Mouse (Mus musculus): Measurements from ENCODE around the gene Fam81b. TPM values are rescaled to one million over a fixed set of nuclear protein-coding genes. Genes with fewer than 3 reads are reported as not detected.

Fam81b gene
- polyA plus RNA-seq, 1 experiment from 2014 or later: 1.6 TPM

DNA sequence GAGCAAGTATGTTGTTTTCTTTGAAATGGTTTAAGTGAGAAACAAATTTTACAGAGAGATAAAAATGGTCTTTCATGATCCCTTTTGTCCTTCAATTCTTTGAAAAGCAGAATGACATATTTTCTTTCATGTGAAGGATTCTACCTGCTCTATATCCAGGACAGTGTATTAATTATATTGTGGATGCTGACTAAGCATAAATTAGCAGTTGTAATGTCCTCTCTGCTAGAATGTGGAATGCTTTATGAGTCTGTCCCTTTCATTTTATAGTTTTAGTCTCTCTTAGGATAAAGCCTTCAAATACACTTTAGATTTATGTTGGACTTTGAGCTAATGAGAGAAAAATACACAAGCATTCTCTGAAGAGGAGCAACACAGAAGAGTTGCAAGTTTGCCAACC is 130.6 kb downstream of the Fam81b start:
- ATAC-seq (ENCODE audit: low read depth) (no peak), DNase-seq (ENCODE audit: low spot score) (no peak)
- Histone ChIP-seq H3K4me3 (ENCODE audit: low read depth, low read length) (no peak overlapping the region), H3K27me3 (replicated peaks; ENCODE audit: control insufficient read depth, insufficient read depth, low read length) (no peaks in the 10 kb centered on the region), H3K9me3 (ENCODE audit: control insufficient read depth, low read length) (peaks cover 14% of the 10 kb centered on the region), H3K9ac (ENCODE audit: low read depth, low read length) (no peak overlapping the region), H3K4me2 (ENCODE audit: low read depth, low read length) (no peak overlapping the region), H3K4me1 (ENCODE audit: control insufficient read depth, insufficient read depth, low read length) (no peaks in the 10 kb centered on the region), H3K36me3 (ENCODE audit: control insufficient read depth, insufficient read depth, low read length) (peaks cover 45% of the 10 kb centered on the region), H3K27ac (replicated peaks; ENCODE audit: low read depth, low read length) (no peak overlapping the region)

DNA sequence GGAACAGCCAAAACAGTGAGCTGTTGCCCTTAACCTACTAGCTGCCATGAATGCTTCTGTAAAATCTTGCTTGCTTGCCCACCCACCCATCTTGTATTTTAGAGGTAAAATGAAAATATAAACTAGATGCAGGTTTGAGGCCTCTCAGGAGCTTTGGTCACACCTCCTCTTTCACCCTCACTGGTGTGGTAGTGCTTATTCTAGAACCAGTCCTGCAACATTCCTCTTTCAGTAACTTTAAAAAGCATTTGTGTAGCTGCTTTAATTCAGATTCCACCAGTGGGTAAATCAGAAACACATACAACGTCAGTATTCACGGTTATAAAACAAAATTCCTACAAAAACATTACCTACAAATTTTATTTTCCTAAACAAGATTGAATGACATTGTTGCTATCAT is 144.3 kb downstream of the Fam81b start:
- H3K4me2 ChIP-seq (ENCODE audit: low read depth, low read length): no peak overlapping the region
- no peak overlapping the region for H3K9ac ChIP-seq (ENCODE audit: low read depth, low read length)
- H3K27ac ChIP-seq (replicated peaks; ENCODE audit: low read depth, low read length): no peak overlapping the region
- no peaks in the 10 kb centered on the region for H3K27me3 ChIP-seq (replicated peaks; ENCODE audit: control insufficient read depth, insufficient read depth, low read length)
- 80% methylated on average over 2 of the region's 2 CpGs for WGBS
- H3K9me3 ChIP-seq (ENCODE audit: control insufficient read depth, low read length): no peaks in the 10 kb centered on the region
- peaks cover 71% of the 10 kb centered on the region for H3K36me3 ChIP-seq (ENCODE audit: control insufficient read depth, insufficient read depth, low read length)
- peak; percentile 30 for DNase-seq (ENCODE audit: low spot score)
- no peaks in the 10 kb centered on the region for H3K4me1 ChIP-seq (ENCODE audit: control insufficient read depth, insufficient read depth, low read length)
- H3K4me3 ChIP-seq (ENCODE audit: low read depth, low read length): no peak overlapping the region
- peak; percentile 65; the same call in 1 of the 2 replicates for ATAC-seq (ENCODE audit: low read depth)

DNA sequence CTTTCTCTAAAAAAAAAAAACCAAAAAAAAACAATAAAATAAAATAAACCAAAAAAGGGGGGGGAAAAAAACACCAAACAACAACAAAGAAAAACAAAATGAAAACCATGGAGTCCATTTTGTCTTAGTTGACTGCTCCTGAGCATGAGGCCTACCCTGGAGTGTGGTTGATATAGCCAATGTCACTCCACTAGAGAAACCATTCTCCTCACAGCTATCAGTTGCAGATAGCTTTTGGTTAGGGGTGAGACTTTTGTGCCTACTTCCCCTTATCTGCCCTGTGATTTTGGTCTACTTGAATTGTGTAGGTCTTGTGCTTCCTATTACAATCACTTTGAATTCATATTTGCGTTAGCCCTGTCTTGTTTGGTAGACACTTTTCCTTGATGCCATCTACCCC is 147.4 kb downstream of the Fam81b start:
- ATAC-seq (ENCODE audit: low read depth): no peak
- peaks cover 72% of the 10 kb centered on the region for H3K36me3 ChIP-seq (ENCODE audit: control insufficient read depth, insufficient read depth, low read length)
- WGBS: 94% methylated on average over 1 of the region's 1 CpGs

DNA sequence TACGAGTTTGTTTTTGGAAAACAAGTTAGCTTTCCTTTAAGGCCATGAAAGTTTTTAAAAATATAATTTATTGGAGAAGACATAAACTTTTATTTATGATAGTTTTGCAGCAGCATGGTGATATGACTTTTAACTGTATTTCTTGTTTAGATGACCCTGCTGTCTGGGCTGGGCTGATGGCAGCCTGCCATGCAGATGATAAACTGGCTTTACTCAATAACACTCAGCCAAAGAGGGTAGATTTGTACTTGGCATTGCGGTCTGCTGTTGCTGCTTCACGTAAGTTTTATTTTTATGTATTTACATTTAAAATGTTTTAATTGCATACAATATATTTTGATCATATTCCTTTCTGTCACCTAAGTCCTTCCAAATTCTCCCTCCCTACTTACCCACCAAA is 147.8 kb downstream of the Fam81b start:
- peaks cover 69% of the 10 kb centered on the region for H3K36me3 ChIP-seq (ENCODE audit: control insufficient read depth, insufficient read depth, low read length)

More for the DNA sequence above, 147.4 kb downstream of the Fam81b start:
- Histone ChIP-seq H3K9me3 (ENCODE audit: control insufficient read depth, low read length) (no peaks in the 10 kb centered on the region), H3K27me3 (replicated peaks; ENCODE audit: control insufficient read depth, insufficient read depth, low read length) (no peaks in the 10 kb centered on the region), H3K27ac (replicated peaks; ENCODE audit: low read depth, low read length) (no peak overlapping the region), H3K9ac (ENCODE audit: low read depth, low read length) (no peak overlapping the region), H3K4me2 (ENCODE audit: low read depth, low read length) (no peak overlapping the region), H3K4me1 (ENCODE audit: control insufficient read depth, insufficient read depth, low read length) (no peaks in the 10 kb centered on the region), H3K4me3 (ENCODE audit: low read depth, low read length) (no peak overlapping the region)
- no peak for DNase-seq (ENCODE audit: low spot score)

More for the DNA sequence above, 147.8 kb downstream of the Fam81b start:
- ATAC-seq (ENCODE audit: low read depth) (no peak), DNase-seq (ENCODE audit: low spot score) (no peak)
- Histone ChIP-seq H3K9me3 (ENCODE audit: control insufficient read depth, low read length) (no peaks in the 10 kb centered on the region), H3K27ac (replicated peaks; ENCODE audit: low read depth, low read length) (no peak overlapping the region), H3K4me2 (ENCODE audit: low read depth, low read length) (no peak overlapping the region), H3K9ac (ENCODE audit: low read depth, low read length) (no peak overlapping the region), H3K4me1 (ENCODE audit: control insufficient read depth, insufficient read depth, low read length) (no peaks in the 10 kb centered on the region), H3K4me3 (ENCODE audit: low read depth, low read length) (no peak overlapping the region), H3K27me3 (replicated peaks; ENCODE audit: control insufficient read depth, insufficient read depth, low read length) (no peaks in the 10 kb centered on the region)
- WGBS: 92% methylated on average over 3 of the region's 3 CpGs

Small RNA genes within 50 kb of the gene (microRNA-seq; reads per million reads assigned to microRNA genes)
- gene Gm24025 (ENCODE audit: borderline number of aligned reads): not detected

Other genes with a start within 250 kb of the Fam81b start
- gene Gpr150, start 248.1 kb downstream of the Fam81b start, polyA plus RNA-seq (2014; fragmentation: Nextera tagmentation; extraction: Ambion mirVana): 0.31 and 0.46 TPM in 2 replicates
- gene Arsk, start 206.4 kb downstream of the Fam81b start, polyA plus RNA-seq (2014; fragmentation: Nextera tagmentation; extraction: Ambion mirVana): 10.5 and 11.4 TPM in 2 replicates
- gene Ttc37, start 206.3 kb downstream of the Fam81b start, polyA plus RNA-seq (2014; fragmentation: Nextera tagmentation; extraction: Ambion mirVana): 19.6 and 20.9 TPM in 2 replicates
- 1.0 and 1.3 TPM in 2 replicates for gene Mctp1, start 79.5 kb upstream of the Fam81b start, polyA plus RNA-seq (2014; fragmentation: Nextera tagmentation; extraction: Ambion mirVana)